Mouse (Mus musculus): ENCODE results near the gene Ext2. TPM values are rescaled to one million over a fixed set of nuclear protein-coding genes. Genes with fewer than 3 reads are reported as not detected.

Gene Ext2
- polyA plus RNA-seq, 1 experiment from 2014 or later = 76.0 TPM

DNA sequence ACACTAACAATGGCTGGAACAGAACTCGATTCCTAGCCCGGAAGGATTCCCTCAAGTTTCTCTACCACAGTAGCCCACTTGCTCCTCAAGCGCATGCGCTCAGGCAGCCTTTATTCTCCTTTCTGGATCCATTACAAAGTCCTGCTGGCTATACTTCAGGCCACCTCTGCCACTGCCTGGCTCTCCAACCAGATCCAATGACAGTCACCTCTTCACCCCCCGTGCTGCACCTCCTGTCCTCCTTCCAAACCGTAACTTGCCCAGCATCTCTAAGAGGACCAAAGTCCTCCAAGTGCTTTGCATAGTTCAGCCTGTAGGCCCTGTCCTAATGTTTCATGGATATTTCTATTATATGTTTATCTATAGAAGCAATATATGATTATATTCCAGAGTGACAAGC lies 113.1 kb downstream of the Ext2 start:
- no peak for DNase-seq (ENCODE audit: low spot score)
- Histone ChIP-seq H3K27ac (replicated peaks) (no peak overlapping the region), H3K9me3 (no peaks in the 10 kb centered on the region), H3K36me3 (replicated peaks) (peaks cover 5% of the 10 kb centered on the region; the same call in 1 of the 2 replicates), H3K27me3 (replicated peaks; ENCODE audit: low read depth, poor library complexity, severe bottlenecking) (no peaks in the 10 kb centered on the region), H3K4me1 (peaks cover 44% of the 10 kb centered on the region), H3K4me3 (no peak overlapping the region)
- 92% methylated on average over 6 of the region's 6 CpGs for WGBS

DNA sequence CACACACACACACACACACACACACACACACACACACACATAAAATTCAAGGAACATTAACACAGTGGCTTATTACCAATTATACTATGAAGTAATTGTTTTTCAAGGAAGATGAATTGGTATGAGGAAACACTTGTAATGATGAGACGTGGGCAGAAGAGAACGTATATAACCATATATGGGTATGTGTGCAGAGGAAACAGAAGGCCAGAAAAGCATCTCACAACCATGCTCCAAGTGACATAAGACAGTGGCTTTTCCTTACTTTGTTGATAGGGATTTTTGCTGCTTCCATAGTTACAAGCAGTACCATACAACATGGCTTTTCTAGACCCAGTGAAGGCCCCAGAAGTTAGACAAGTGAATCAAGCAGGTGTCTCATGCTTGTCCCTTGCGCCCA lies 115.5 kb downstream of the Ext2 start:
- Histone ChIP-seq H3K4me3 (no peak overlapping the region), H3K27ac (replicated peaks) (no peak overlapping the region), H3K9me3 (no peaks in the 10 kb centered on the region), H3K36me3 (replicated peaks) (peaks cover 25% of the 10 kb centered on the region), H3K27me3 (replicated peaks; ENCODE audit: low read depth, poor library complexity, severe bottlenecking) (no peaks in the 10 kb centered on the region), H3K4me1 (peaks cover 46% of the 10 kb centered on the region)
- 91% methylated on average over 3 of the region's 3 CpGs for WGBS
- DNase-seq (ENCODE audit: low spot score) = no peak

GRCm38 (mm10) chr2:93706407-93706806 lies 116.0 kb downstream of the Ext2 start:
- H3K4me1 ChIP-seq = peaks cover 42% of the 10 kb centered on the region
- H3K9me3 ChIP-seq = no peaks in the 10 kb centered on the region
- H3K27me3 ChIP-seq (replicated peaks; ENCODE audit: low read depth, poor library complexity, severe bottlenecking) = no peaks in the 10 kb centered on the region
- no peak overlapping the region for H3K27ac ChIP-seq (replicated peaks)
- peaks cover 25% of the 10 kb centered on the region for H3K36me3 ChIP-seq (replicated peaks)
- WGBS = 92% methylated on average over 2 of the region's 2 CpGs
- DNase-seq (ENCODE audit: low spot score) = no peak
- H3K4me3 ChIP-seq = no peak overlapping the region

DNA sequence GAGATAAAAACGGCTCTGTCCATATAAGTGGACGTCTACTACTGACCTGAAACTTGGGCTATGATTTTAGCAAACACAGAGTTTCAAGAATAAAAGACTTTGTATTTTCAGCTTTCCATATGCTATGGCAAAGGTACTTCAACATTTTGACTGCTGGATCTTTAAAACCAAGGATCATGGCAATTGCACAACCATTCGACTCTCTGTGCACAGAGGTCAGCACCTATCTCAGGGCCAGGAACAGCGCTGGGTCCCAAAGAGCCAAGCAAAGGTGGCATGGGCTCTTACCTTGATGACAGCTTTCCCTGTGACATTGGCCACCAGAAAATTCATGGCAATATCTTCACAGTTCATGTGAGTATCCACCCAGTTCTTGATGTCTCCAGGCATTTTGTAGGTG lies 118.2 kb downstream of the Ext2 start:
- Histone ChIP-seq H3K9me3 (no peaks in the 10 kb centered on the region), H3K27me3 (replicated peaks; ENCODE audit: low read depth, poor library complexity, severe bottlenecking) (no peaks in the 10 kb centered on the region), H3K4me1 (peaks cover 27% of the 10 kb centered on the region), H3K4me3 (no peak overlapping the region), H3K27ac (replicated peaks) (no peak overlapping the region), H3K36me3 (replicated peaks) (peaks cover 33% of the 10 kb centered on the region)
- 87% methylated on average over 4 of the region's 4 CpGs for WGBS
- no peak for DNase-seq (ENCODE audit: low spot score)

GRCm38 (mm10) chr2:93702936-93703926 lies 119.1 kb downstream of the Ext2 start:
- peaks cover 31% of the 10 kb centered on the region for H3K4me1 ChIP-seq
- 89% methylated on average over 19 of the region's 19 CpGs for WGBS
- H3K9me3 ChIP-seq = no peaks in the 10 kb centered on the region
- no peaks in the 10 kb centered on the region for H3K27me3 ChIP-seq (replicated peaks; ENCODE audit: low read depth, poor library complexity, severe bottlenecking)
- H3K36me3 ChIP-seq (replicated peaks) = peaks cover 33% of the 10 kb centered on the region
- H3K4me3 ChIP-seq = no peak overlapping the region
- 0 out of 2 replicates have a peak overlapping the region, but pooled peaks have one; percentile 25 for H3K27ac ChIP-seq (replicated peaks)
- no peak for DNase-seq (ENCODE audit: low spot score)

- WGBS = 77% methylated on average over 2 of the region's 2 CpGs
- H3K36me3 ChIP-seq (replicated peaks) = peaks cover 31% of the 10 kb centered on the region
- H3K27ac ChIP-seq (replicated peaks) = peak overlapping the region; percentile 40; the same call in 1 of the 2 replicates
- no peak overlapping the region for H3K4me3 ChIP-seq
- peaks cover 52% of the 10 kb centered on the region for H3K4me1 ChIP-seq
- no peak for DNase-seq (ENCODE audit: low spot score)
- H3K27me3 ChIP-seq (replicated peaks; ENCODE audit: low read depth, poor library complexity, severe bottlenecking) = no peaks in the 10 kb centered on the region
- no peaks in the 10 kb centered on the region for H3K9me3 ChIP-seq
Observed at GRCm38 (mm10) chr2:93699346-93699745, 123.0 kb downstream of the Ext2 start.

DNA sequence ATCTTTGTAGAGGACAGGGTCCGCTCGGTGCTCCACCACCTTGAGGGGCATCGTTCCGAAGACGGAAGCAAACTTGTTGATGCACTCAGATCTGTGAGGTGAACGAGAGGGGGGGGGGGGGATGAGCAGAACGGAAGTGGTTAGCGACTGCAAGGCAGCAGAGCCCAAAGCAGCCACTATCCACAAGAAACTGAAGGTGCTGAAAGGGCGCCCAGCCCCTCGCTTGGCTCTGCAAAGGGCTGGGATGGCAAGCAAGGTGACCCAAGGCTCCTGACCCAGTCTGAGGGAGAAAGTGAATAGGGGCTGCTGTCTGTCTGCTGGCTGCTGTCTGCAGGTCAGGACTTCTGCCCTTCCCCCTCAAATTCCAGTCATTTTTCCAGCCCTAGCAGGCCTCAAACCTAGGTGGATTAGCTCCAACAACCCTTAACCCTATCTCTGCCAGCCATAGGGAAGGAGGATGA lies 126.2 kb downstream of the Ext2 start:
- Histone ChIP-seq H3K36me3 (replicated peaks) (peaks cover 10% of the 10 kb centered on the region; the same call in 1 of the 2 replicates), H3K4me1 (peaks cover 62% of the 10 kb centered on the region), H3K9me3 (no peaks in the 10 kb centered on the region), H3K4me3 (peak overlapping the region; percentile 38), H3K27ac (replicated peaks) (peak overlapping the region; percentile 91), H3K27me3 (replicated peaks; ENCODE audit: low read depth, poor library complexity, severe bottlenecking) (no peaks in the 10 kb centered on the region)
- 12% methylated on average over 10 of the region's 10 CpGs for WGBS
- DNase-seq (ENCODE audit: low spot score) = peak; percentile 75

GRCm38 (mm10) chr2:93693101-93693500 lies 129.3 kb downstream of the Ext2 start:
- H3K27me3 ChIP-seq (replicated peaks; ENCODE audit: low read depth, poor library complexity, severe bottlenecking) = no peaks in the 10 kb centered on the region
- no peak for DNase-seq (ENCODE audit: low spot score)
- H3K4me1 ChIP-seq = peaks cover 80% of the 10 kb centered on the region
- peaks cover 3% of the 10 kb centered on the region; the same call in 1 of the 2 replicates for H3K36me3 ChIP-seq (replicated peaks)
- peak overlapping the region; percentile 55 for H3K27ac ChIP-seq (replicated peaks)
- WGBS = 53% methylated on average over 4 of the region's 4 CpGs
- no peaks in the 10 kb centered on the region for H3K9me3 ChIP-seq
- no peak overlapping the region for H3K4me3 ChIP-seq

DNA sequence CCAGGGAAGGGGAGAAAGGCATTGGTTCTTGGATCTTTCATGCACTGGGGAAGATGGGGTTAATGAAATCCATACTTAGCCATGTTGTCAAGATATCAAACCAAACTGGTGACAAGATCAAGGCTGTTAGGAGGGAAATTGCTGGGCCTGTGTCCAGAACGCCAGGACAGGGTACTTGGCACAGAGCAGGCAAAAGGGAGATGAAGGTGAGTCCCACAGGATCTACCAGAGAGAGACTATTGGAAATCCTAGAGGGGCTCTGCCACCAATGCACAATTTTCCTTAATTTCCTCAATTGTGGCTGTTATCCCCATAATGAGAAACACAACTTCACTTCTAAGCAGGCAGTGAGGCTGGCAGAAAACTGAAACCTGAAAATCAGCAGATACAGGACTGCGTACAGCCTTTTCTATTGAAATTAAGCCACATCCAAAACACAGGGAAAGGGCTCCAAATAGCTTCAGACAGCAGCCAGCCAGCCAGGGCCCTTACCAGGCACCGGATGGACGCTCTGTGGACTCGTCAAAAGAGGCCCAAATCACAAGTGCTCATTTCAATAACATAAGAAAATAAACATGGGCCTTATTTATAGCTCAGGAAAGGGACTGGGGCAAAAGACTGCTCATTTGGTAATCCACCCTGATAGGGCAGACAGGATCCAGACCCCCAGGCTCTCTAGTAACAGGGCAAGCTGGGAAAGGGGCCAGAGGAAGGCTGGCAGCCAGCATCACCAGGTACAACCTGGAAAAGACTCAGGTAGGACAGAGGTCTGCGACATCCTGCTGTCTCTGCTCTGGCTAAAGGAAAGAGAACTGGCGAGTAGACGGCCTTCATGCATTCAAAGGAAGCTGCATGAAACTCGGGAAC lies 132.1 kb downstream of the Ext2 start:
- Histone ChIP-seq H3K9me3 (no peaks in the 10 kb centered on the region), H3K4me1 (peaks cover 52% of the 10 kb centered on the region), H3K36me3 (replicated peaks) (no peaks in the 10 kb centered on the region), H3K4me3 (no peak overlapping the region), H3K27ac (replicated peaks) (peak overlapping the region; percentile 45), H3K27me3 (replicated peaks; ENCODE audit: low read depth, poor library complexity, severe bottlenecking) (no peaks in the 10 kb centered on the region)
- peak; percentile 61 for DNase-seq (ENCODE audit: low spot score)
- 61% methylated on average over 9 of the region's 9 CpGs for WGBS

DNA sequence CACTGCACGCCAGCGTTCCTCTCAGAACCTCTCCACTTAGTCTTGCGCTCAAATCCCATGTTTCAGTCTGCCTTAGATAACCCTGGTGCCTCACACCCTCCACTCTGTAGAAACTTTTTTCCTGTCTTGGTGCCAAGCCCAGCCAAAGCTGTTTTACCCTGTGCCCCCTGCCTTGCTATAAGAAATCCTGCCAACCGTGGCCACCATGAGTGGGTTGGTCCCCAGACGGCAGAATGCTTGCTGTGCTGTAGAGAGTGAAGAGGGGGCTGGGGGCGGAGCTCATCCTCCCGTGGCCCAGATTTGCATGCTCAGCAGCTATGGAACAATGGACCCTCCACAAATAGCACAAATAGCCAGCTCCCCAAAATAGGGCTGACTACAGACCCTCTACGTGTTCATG lies 138.7 kb downstream of the Ext2 start:
- 73% methylated on average over 8 of the region's 8 CpGs for WGBS
- no peak for DNase-seq (ENCODE audit: low spot score)
- Histone ChIP-seq H3K36me3 (replicated peaks) (peaks cover 10% of the 10 kb centered on the region), H3K9me3 (no peaks in the 10 kb centered on the region), H3K27ac (replicated peaks) (peak overlapping the region; percentile 2; the same call in 1 of the 2 replicates), H3K27me3 (replicated peaks; ENCODE audit: low read depth, poor library complexity, severe bottlenecking) (no peaks in the 10 kb centered on the region), H3K4me1 (peaks cover 45% of the 10 kb centered on the region), H3K4me3 (no peak overlapping the region)

GRCm38 (mm10) chr2:93682601-93683202 lies 139.7 kb downstream of the Ext2 start:
- H3K27me3 ChIP-seq (replicated peaks; ENCODE audit: low read depth, poor library complexity, severe bottlenecking) = no peaks in the 10 kb centered on the region
- H3K4me3 ChIP-seq = no peak overlapping the region
- no peaks in the 10 kb centered on the region for H3K9me3 ChIP-seq
- H3K27ac ChIP-seq (replicated peaks) = peak overlapping the region; percentile 31; the same call in 1 of the 2 replicates
- peaks cover 20% of the 10 kb centered on the region for H3K36me3 ChIP-seq (replicated peaks)
- DNase-seq (ENCODE audit: low spot score) = no peak
- H3K4me1 ChIP-seq = peaks cover 54% of the 10 kb centered on the region
- WGBS = 88% methylated on average over 7 of the region's 7 CpGs

GRCm38 (mm10) chr2:93681321-93681720 lies 141.0 kb downstream of the Ext2 start:
- Histone ChIP-seq H3K4me1 (peaks cover 62% of the 10 kb centered on the region), H3K27ac (replicated peaks) (peak overlapping the region; percentile 41), H3K9me3 (no peaks in the 10 kb centered on the region), H3K36me3 (replicated peaks) (peaks cover 34% of the 10 kb centered on the region), H3K4me3 (no peak overlapping the region), H3K27me3 (replicated peaks; ENCODE audit: low read depth, poor library complexity, severe bottlenecking) (0 out of 2 replicates have a peak, but pooled peaks cover 4% of the 10 kb centered on the region)
- DNase-seq (ENCODE audit: low spot score) = peak; percentile 61
- 26% methylated on average over 5 of the region's 5 CpGs for WGBS
